8 mouse cellular contexts compared by ENCODE assay signal in the genomic region with DNA sequence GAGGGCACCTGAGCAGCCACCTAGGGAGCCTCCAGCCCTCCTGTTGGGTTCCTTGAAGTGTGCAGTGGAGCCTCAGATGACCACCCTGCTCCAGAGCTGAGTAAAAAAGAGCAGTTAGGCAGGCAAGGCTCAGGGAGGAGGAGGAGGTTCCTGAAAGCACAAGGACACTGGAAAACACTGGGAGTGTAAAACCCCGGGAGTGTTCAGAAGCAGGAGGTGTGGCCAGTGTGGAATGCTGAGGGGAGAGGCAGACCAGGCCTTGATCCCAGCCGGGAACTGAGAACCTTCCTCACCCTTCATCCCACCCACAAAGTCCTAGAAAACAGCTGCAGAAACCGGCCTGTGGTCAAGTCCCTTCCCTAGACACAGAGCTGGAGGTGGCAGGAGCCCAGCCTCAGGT. TPM values are rescaled to one million over a fixed set of nuclear protein-coding genes. Genes with fewer than 3 reads are reported as not detected.
DNase-seq lines count a peak whose midpoint lies in the region; ATAC-seq and TF ChIP-seq lines count a peak whose summit lies in the region.

No protein-coding gene starts in this region.

- no peak for TF ChIP-seq POLR2A in spleen, adult 2 months (IDR thresholded peaks at IDR 0.05; ENCODE audit: low read depth, low read length)

- 0 out of 2 replicates have a peak overlapping the region, but pooled peaks have one; percentile 4 for H3K4me2 ChIP-seq in hindbrain, embryonic 12.5 days (replicated peaks)
- H3K4me2 ChIP-seq in hindbrain, embryonic 14.5 days (replicated peaks): no peak overlapping the region
- H3K4me2 ChIP-seq in intestine, postnatal 0 days (replicated peaks; ENCODE audit: low read depth): peak overlapping the region; percentile 51

- no peak for ATAC-seq in hindbrain, embryonic 12.5 days (ENCODE audit: low FRiP score)
- no peak for ATAC-seq in hindbrain, embryonic 14.5 days (ENCODE audit: low FRiP score)
- peak; percentile 78 for ATAC-seq in intestine, postnatal 0 days

- H3K27me3 ChIP-seq in hindbrain, embryonic 12.5 days: no peaks in the 10 kb centered on the region
- no peaks in the 10 kb centered on the region for H3K27me3 ChIP-seq in hindbrain, embryonic 14.5 days (ENCODE audit: control insufficient read depth, insufficient read depth, low read length)
- no peaks in the 10 kb centered on the region for H3K27me3 ChIP-seq in spleen, adult 2 months (ENCODE audit: control insufficient read depth, insufficient read depth, low read length)
- H3K27me3 ChIP-seq in intestine, postnatal 0 days (replicated peaks; ENCODE audit: control insufficient read depth, insufficient read depth, low read length): no peaks in the 10 kb centered on the region

- WGBS in hindbrain, embryonic 12.5 days: 19% methylated on average over 3 of the region's 3 CpGs
- WGBS in hindbrain, embryonic 14.5 days: 17% methylated on average over 3 of the region's 3 CpGs
- WGBS in spleen, adult 2 months: 76% methylated on average over 3 of the region's 3 CpGs
- 0% methylated on average over 3 of the region's 3 CpGs for WGBS in intestine, postnatal 0 days

- TF ChIP-seq CTCF in spleen, adult 2 months (IDR thresholded peaks at IDR 0.05; ENCODE audit: extremely low read depth, insufficient read depth, insufficient read length, insufficient replicate concordance): no peak
- no peak for TF ChIP-seq CTCF in intestine, postnatal 0 days (IDR thresholded peaks at IDR 0.05; ENCODE audit: low read depth)

- H3K27ac ChIP-seq in hindbrain, embryonic 12.5 days: no peak overlapping the region
- H3K27ac ChIP-seq in hindbrain, embryonic 14.5 days: no peak overlapping the region
- H3K27ac ChIP-seq in spleen, adult 2 months (ENCODE audit: insufficient read depth, low read length): peak overlapping the region; percentile 24; the same call in 1 of the 2 replicates
- H3K27ac ChIP-seq in intestine, postnatal 0 days (ENCODE audit: low read depth, low read length): peak overlapping the region; percentile 79

- H3K9ac ChIP-seq in hindbrain, embryonic 12.5 days: no peak overlapping the region
- no peak overlapping the region for H3K9ac ChIP-seq in hindbrain, embryonic 14.5 days
- H3K9ac ChIP-seq in intestine, postnatal 0 days (ENCODE audit: low read depth, low read length): peak overlapping the region; percentile 17; the same call in 1 of the 2 replicates

- no peaks in the 10 kb centered on the region for H3K36me3 ChIP-seq in hindbrain, embryonic 12.5 days
- no peaks in the 10 kb centered on the region for H3K36me3 ChIP-seq in hindbrain, embryonic 14.5 days (replicated peaks; ENCODE audit: control insufficient read depth, insufficient read depth)
- no peaks in the 10 kb centered on the region for H3K36me3 ChIP-seq in spleen, adult 2 months (ENCODE audit: control insufficient read depth, insufficient read depth, low read length)
- H3K36me3 ChIP-seq in intestine, postnatal 0 days (ENCODE audit: control insufficient read depth, insufficient read depth): no peaks in the 10 kb centered on the region

- H3K9me3 ChIP-seq in hindbrain, embryonic 12.5 days (replicated peaks): no peaks in the 10 kb centered on the region
- no peaks in the 10 kb centered on the region for H3K9me3 ChIP-seq in hindbrain, embryonic 14.5 days (ENCODE audit: control insufficient read depth, low read length)
- H3K9me3 ChIP-seq in intestine, postnatal 0 days (ENCODE audit: control insufficient read depth): no peaks in the 10 kb centered on the region

- peaks cover 9% of the 10 kb centered on the region for H3K4me1 ChIP-seq in hindbrain, embryonic 12.5 days
- 0 out of 2 replicates have a peak, but pooled peaks cover 7% of the 10 kb centered on the region for H3K4me1 ChIP-seq in hindbrain, embryonic 14.5 days (replicated peaks; ENCODE audit: control insufficient read depth, insufficient read depth, low read length)
- no peaks in the 10 kb centered on the region for H3K4me1 ChIP-seq in spleen, adult 2 months (ENCODE audit: control insufficient read depth, insufficient read depth, insufficient read length)
- H3K4me1 ChIP-seq in intestine, postnatal 0 days (replicated peaks; ENCODE audit: control insufficient read depth, insufficient read depth, low read length): peaks cover 9% of the 10 kb centered on the region

- DNase-seq in hindbrain, embryonic 14.5 days (ENCODE audit: low spot score): no peak
- DNase-seq in spleen, adult 2 months (ENCODE audit: low read depth in 1 of 2, low spot score in 2 of 2): no peak
- no peak for DNase-seq in spleen, postnatal 4 days (ENCODE audit: low spot score in 2 of 2)
- DNase-seq in right cerebral cortex, postnatal 4 days: no peak
- DNase-seq in adrenal gland, adult 18-20 months (ENCODE audit: low spot score in 2 of 2): no peak
- no peak for DNase-seq in thymus, postnatal 25 days

- H3K4me3 ChIP-seq in hindbrain, embryonic 12.5 days: no peak overlapping the region
- no peak overlapping the region for H3K4me3 ChIP-seq in hindbrain, embryonic 14.5 days (replicated peaks; ENCODE audit: low read length)
- no peak overlapping the region for H3K4me3 ChIP-seq in spleen, adult 2 months (ENCODE audit: extremely low read depth, insufficient read depth, insufficient read length)
- no peak overlapping the region for H3K4me3 ChIP-seq in intestine, postnatal 0 days (ENCODE audit: low read depth, low read length)

RNA-seq across cellular contexts. Expression of a gene that starts 11.8 kb away (rescaled TPM):
- polyA plus RNA-seq in hindbrain, embryonic 12.5 days (2016; fragmentation: Nextera tagmentation; extraction: Ambion mirVana): 1.5 and 2.1 TPM in 2 replicates
- 1.0 and 1.5 TPM in 2 replicates for polyA plus RNA-seq in hindbrain, embryonic 14.5 days (2014; fragmentation: Nextera tagmentation; extraction: Ambion mirVana)
- 39.9 and 40.1 TPM in 2 replicates for polyA plus RNA-seq in spleen, adult 2 months (2012; rRNA removed)
- polyA plus RNA-seq in intestine, postnatal 0 days (2015; fragmentation: Nextera tagmentation; extraction: Ambion mirVana): 0.70 and 1.1 TPM in 2 replicates
- total RNA-seq in adrenal gland, adult 18-20 months (2021): 10 to 100 TPM; 25.2 to 29.7 TPM

RNA-seq across cellular contexts. Expression of a gene that starts 43.1 kb away (rescaled TPM):
- polyA plus RNA-seq in hindbrain, embryonic 12.5 days (2016; fragmentation: Nextera tagmentation; extraction: Ambion mirVana): 3.3 and 5.0 TPM in 2 replicates
- polyA plus RNA-seq in hindbrain, embryonic 14.5 days (2014; fragmentation: Nextera tagmentation; extraction: Ambion mirVana): 5.3 and 5.5 TPM in 2 replicates
- 10.7 and 18.8 TPM in 2 replicates for polyA plus RNA-seq in spleen, adult 2 months (2012; rRNA removed)
- polyA plus RNA-seq in intestine, postnatal 0 days (2015; fragmentation: Nextera tagmentation; extraction: Ambion mirVana): 0.57 and 0.67 TPM in 2 replicates
- 10 to 100 TPM; 17.1 to 31.3 TPM for total RNA-seq in adrenal gland, adult 18-20 months (2021)

Comparison
In these comparisons a context has a peak if more than half of its experiments do, and no peak if none do; other contexts are left out.
1. H3K27ac ChIP-seq: peak in spleen, adult 2 months (single experiment) and intestine, postnatal 0 days (single experiment); none in hindbrain, embryonic 12.5 days (single experiment) and hindbrain, embryonic 14.5 days (single experiment).
2. RNA of a gene that starts 11.8 kb away (polyA plus RNA-seq): 39.9 to 40.1 TPM in spleen, adult 2 months; 1.5 to 2.1 TPM in hindbrain, embryonic 12.5 days, 1.0 to 1.5 TPM in hindbrain, embryonic 14.5 days and 0.70 to 1.1 TPM in intestine, postnatal 0 days; every median in the first group is over 10 times any median in the second.